Mouse (Mus musculus) bone marrow, adult 2 months (tissue): ENCODE results near the gene Prkca.

Experiments used
- CTCF ChIP-seq: fragments of 200-500 bp; IDR thresholded peaks from 2 replicates; pipeline ENCODE4 v1.5.1; 2011; ENCODE audit warnings: low read length, control low read depth; ENCODE audit not compliant: control insufficient read depth, insufficient read depth
- POLR2A ChIP-seq: fragments of 200-500 bp; IDR thresholded peaks from 2 replicates; pipeline ENCODE4 v1.6.1; 2011; ENCODE audit warnings: low read depth, mild to moderate bottlenecking, control low read depth, low read length, borderline replicate concordance; ENCODE audit not compliant: control insufficient read depth

DNA sequence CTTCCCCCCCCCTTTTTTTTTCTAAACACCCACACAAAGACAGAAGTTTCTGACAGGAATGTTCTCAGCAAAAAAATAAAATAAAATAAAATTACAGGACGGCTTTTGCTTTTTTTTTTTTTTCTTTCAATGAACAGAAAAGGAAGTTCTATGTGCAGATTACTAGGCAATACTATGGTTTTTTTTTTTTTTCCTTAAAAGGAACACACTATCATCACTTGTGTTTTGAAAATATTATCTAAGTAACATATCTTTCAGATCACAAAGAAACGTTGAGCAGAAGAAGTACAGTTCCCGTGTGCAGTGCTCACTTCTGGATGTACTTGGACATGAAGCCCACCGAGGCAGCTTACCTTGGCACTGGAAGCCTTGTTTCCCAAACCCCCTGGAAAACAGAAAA is 3.4 kb downstream of the Prkca start:
- TF ChIP-seq CTCF (no peak), POLR2A (no peak)
